Mouse (Mus musculus) myocyte (in vitro differentiated cells): ENCODE results near the gene Cd86. TPM values are rescaled to one million over a fixed set of nuclear protein-coding genes. Genes with fewer than 3 reads are reported as not detected.

Experiments used
- H3K27me3 ChIP-seq: one replicate; pipeline ENCODE4 v1.6.1; 2011; ENCODE audit not compliant: control insufficient read depth, insufficient read depth, insufficient read length
- H3K36me3 ChIP-seq: one replicate; pipeline ENCODE4 v1.6.1; 2011; ENCODE audit not compliant: control insufficient read depth, insufficient read depth
- H3K4me2 ChIP-seq: one replicate; pipeline ENCODE4 v1.6.1; 2011; ENCODE audit warnings: low read depth, control low read depth
- H3K4me3 ChIP-seq: one replicate; pipeline ENCODE4 v1.5.1; 2011; ENCODE audit warnings: mild to moderate bottlenecking, control low read depth, moderate library complexity
- H3K79me2 ChIP-seq: one replicate; pipeline ENCODE4 v1.6.1; 2011; ENCODE audit not compliant: control insufficient read depth, insufficient read depth
- H3ac ChIP-seq: one replicate; pipeline ENCODE4 v1.6.1; 2011; ENCODE audit not compliant: control insufficient read depth, insufficient read length
- CEBPB ChIP-seq: IDR thresholded peaks from 2 replicates; pipeline ENCODE4 v1.6.1; 2011; ENCODE audit warnings: mild to moderate bottlenecking, moderate library complexity; ENCODE audit not compliant: poor library complexity, insufficient read depth, severe bottlenecking
- E2F4 ChIP-seq: IDR thresholded peaks from one replicate; pipeline ENCODE4 v1.6.1; 2011; ENCODE audit warnings: mild to moderate bottlenecking, control low read depth, moderate library complexity; ENCODE audit not compliant: insufficient read depth
- MAX ChIP-seq: IDR thresholded peaks from one replicate; pipeline ENCODE4 v1.6.1; 2011; ENCODE audit warnings: low read depth, mild to moderate bottlenecking, control low read depth
- MYOD1 ChIP-seq, 3 experiments: IDR thresholded peaks; one replicate each; pipeline ENCODE4 v1.6.1; 2011; ENCODE audit warnings: control low read depth in 2 of 3, low read depth in 2 of 3, mild to moderate bottlenecking in 2 of 3, moderate library complexity in 1 of 3; ENCODE audit not compliant: insufficient read length in 2 of 3, control insufficient read depth in 1 of 3
- MYOG ChIP-seq, 3 experiments: IDR thresholded peaks; one replicate each; pipeline ENCODE4 v1.6.1; 2011; ENCODE audit warnings: control low read depth in 2 of 3, low read depth in 2 of 3, mild to moderate bottlenecking in 2 of 3; ENCODE audit not compliant: insufficient read length in 2 of 3, control insufficient read depth in 1 of 3, insufficient read depth in 1 of 3
- POLR2A ChIP-seq: IDR thresholded peaks from one replicate; pipeline ENCODE4 v1.6.1; 2011; ENCODE audit warnings: low read depth, mild to moderate bottlenecking, control low read depth, moderate library complexity; ENCODE audit not compliant: insufficient read length
- POLR2AphosphoS2 ChIP-seq: IDR thresholded peaks from one replicate; pipeline ENCODE4 v1.6.1; 2011; ENCODE audit warnings: low read depth, control low read depth; ENCODE audit not compliant: insufficient read length
- REST ChIP-seq: IDR thresholded peaks from one replicate; pipeline ENCODE4 v1.6.1; 2011; ENCODE audit warnings: mild to moderate bottlenecking, control low read depth, moderate library complexity; ENCODE audit not compliant: insufficient read depth, insufficient read length
- SRF ChIP-seq: IDR thresholded peaks from one replicate; pipeline ENCODE4 v1.6.1; 2011; ENCODE audit warnings: low read depth; ENCODE audit not compliant: control insufficient read depth, insufficient read length
- TCF12 ChIP-seq: IDR thresholded peaks from one replicate; pipeline ENCODE4 v1.6.1; 2011; ENCODE audit warnings: mild to moderate bottlenecking, control low read depth; ENCODE audit not compliant: poor library complexity, insufficient read depth, severe bottlenecking
- TCF3 ChIP-seq: IDR thresholded peaks from one replicate; pipeline ENCODE4 v1.6.1; 2011; ENCODE audit warnings: low read depth, control low read depth; ENCODE audit not compliant: insufficient read length
- USF1 ChIP-seq: IDR thresholded peaks from one replicate; pipeline ENCODE4 v1.6.1; 2011; ENCODE audit warnings: low read depth, mild to moderate bottlenecking, control low read depth, moderate library complexity
- polyA plus RNA-seq: library from polyadenylated mRNA; unstranded; fragments of >200 nt; fragmentation: generic; extraction: Trizol; gene quantifications from one replicate; pipeline ENCODE4 v1.2.1, GENCODE M21; 2012; ENCODE audit warnings: missing spikeins

The Cd86 gene
- polyA plus RNA-seq, 1 experiment = not detected

DNA sequence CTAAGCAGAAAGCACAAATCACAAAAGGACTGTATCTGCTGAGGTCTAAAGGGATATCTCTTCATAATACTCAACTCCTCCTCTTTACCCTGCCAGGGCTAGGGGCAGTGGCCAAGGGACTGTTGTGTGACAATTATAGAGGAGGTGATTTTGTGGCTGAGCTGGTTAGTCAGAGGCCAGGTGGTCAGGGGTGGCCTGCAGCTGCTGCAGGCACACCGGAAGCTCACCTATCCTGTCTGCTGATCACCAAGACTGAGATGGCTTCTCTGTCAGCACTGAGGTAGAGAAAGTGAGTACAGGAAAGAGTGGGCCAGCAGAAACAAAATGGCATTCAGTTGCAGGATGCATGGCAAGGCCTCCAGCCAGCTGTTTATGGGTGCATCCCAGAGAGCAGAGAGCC is 38.1 kb downstream of the Cd86 start:
- no peak for TF ChIP-seq CEBPB
- TF ChIP-seq TCF12 = no peak
- TF ChIP-seq E2F4 = no peak
- H3K4me2 ChIP-seq = no peak overlapping the region
- no peaks in the 10 kb centered on the region for H3K27me3 ChIP-seq
- H3K79me2 ChIP-seq = no peaks in the 10 kb centered on the region
- no peaks in the 10 kb centered on the region for H3K36me3 ChIP-seq
- no peak overlapping the region for H3K4me3 ChIP-seq
- no peak overlapping the region for H3ac ChIP-seq

- H3K79me2 ChIP-seq = no peaks in the 10 kb centered on the region
- no peak overlapping the region for H3ac ChIP-seq
- no peaks in the 10 kb centered on the region for H3K36me3 ChIP-seq
- no peak overlapping the region for H3K4me2 ChIP-seq
- no peak for TF ChIP-seq REST
- TF ChIP-seq CEBPB = no peak
- TF ChIP-seq POLR2A = no peak
- no peak for TF ChIP-seq TCF3
- no peak for TF ChIP-seq POLR2AphosphoS2
- no peak for TF ChIP-seq MYOD1 (IDR thresholded peaks at IDR 0.05; ENCODE audit: control insufficient read depth in 1 of 3, insufficient read length in 2 of 3, low read depth in 2 of 3)
- TF ChIP-seq USF1 = no peak
- TF ChIP-seq MYOG (IDR thresholded peaks at IDR 0.05; ENCODE audit: control insufficient read depth in 1 of 3, insufficient read depth in 1 of 3, insufficient read length in 2 of 3, low read depth in 2 of 3) = no peak
- TF ChIP-seq TCF12 = no peak
- TF ChIP-seq MAX = no peak
- TF ChIP-seq E2F4 = no peak
- no peak for TF ChIP-seq SRF
- H3K27me3 ChIP-seq = no peaks in the 10 kb centered on the region
- no peak overlapping the region for H3K4me3 ChIP-seq
These were observed 39.2 kb downstream of the Cd86 start for GRCm38 (mm10) chr16:36626567-36627197.

- Histone ChIP-seq H3K27me3 (no peaks in the 10 kb centered on the region), H3K4me3 (no peak overlapping the region), H3K79me2 (no peaks in the 10 kb centered on the region), H3ac (no peak overlapping the region), H3K36me3 (no peaks in the 10 kb centered on the region), H3K4me2 (no peak overlapping the region)
- no peak for TF ChIP-seq POLR2AphosphoS2
- no peak for TF ChIP-seq E2F4
- TF ChIP-seq TCF12 = no peak
- no peak for TF ChIP-seq SRF
- no peak for TF ChIP-seq MYOG (IDR thresholded peaks at IDR 0.05; ENCODE audit: control insufficient read depth in 1 of 3, insufficient read depth in 1 of 3, insufficient read length in 2 of 3, low read depth in 2 of 3)
- no peak for TF ChIP-seq MYOD1 (IDR thresholded peaks at IDR 0.05; ENCODE audit: control insufficient read depth in 1 of 3, insufficient read length in 2 of 3, low read depth in 2 of 3)
- TF ChIP-seq MAX = no peak
- no peak for TF ChIP-seq POLR2A
- no peak for TF ChIP-seq CEBPB
- no peak for TF ChIP-seq REST
- TF ChIP-seq TCF3 = no peak
- no peak for TF ChIP-seq USF1
These were observed 40.0 kb downstream of the Cd86 start for GRCm38 (mm10) chr16:36625909-36626308.

GRCm38 (mm10) chr16:36622320-36622719 is 43.6 kb downstream of the Cd86 start:
- no peak overlapping the region for H3ac ChIP-seq
- H3K4me2 ChIP-seq = no peak overlapping the region
- no peaks in the 10 kb centered on the region for H3K79me2 ChIP-seq
- no peak for TF ChIP-seq CEBPB
- TF ChIP-seq TCF12 = no peak
- no peak for TF ChIP-seq REST
- TF ChIP-seq MYOG (IDR thresholded peaks at IDR 0.05; ENCODE audit: control insufficient read depth in 1 of 3, insufficient read depth in 1 of 3, insufficient read length in 2 of 3, low read depth in 2 of 3) = no peak
- TF ChIP-seq USF1 = no peak
- no peak for TF ChIP-seq POLR2A
- no peak for TF ChIP-seq TCF3
- no peak overlapping the region for H3K4me3 ChIP-seq
- no peaks in the 10 kb centered on the region for H3K27me3 ChIP-seq
- H3K36me3 ChIP-seq = no peaks in the 10 kb centered on the region

DNA sequence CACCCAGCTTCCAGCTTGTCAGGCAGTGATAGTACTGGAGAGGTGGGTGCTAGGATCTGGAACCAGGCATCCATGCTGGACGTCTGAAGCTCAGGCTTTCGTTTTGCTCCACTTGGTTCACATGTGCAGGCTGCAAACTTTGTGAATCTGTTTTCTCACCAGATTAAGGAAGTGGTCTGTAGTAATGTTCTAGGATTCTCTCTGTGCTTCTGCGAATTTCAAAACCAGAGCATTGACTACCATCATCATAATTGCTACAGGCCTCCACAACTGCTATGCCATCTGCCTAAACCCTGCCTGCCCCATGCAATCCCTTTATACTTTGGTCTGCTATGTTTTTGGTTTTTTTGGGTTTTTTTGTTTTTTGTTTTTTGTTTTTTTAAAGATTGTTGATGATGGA is 44.8 kb downstream of the Cd86 start:
- no peaks in the 10 kb centered on the region for H3K79me2 ChIP-seq
- H3ac ChIP-seq = no peak overlapping the region

More for the DNA sequence above, 44.8 kb downstream of the Cd86 start:
- no peaks in the 10 kb centered on the region for H3K36me3 ChIP-seq
- H3K4me3 ChIP-seq = no peak overlapping the region
- no peak overlapping the region for H3K4me2 ChIP-seq
- TF ChIP-seq REST = no peak
- no peak for TF ChIP-seq E2F4
- TF ChIP-seq POLR2A = no peak
- no peak for TF ChIP-seq MAX
- TF ChIP-seq SRF = no peak
- TF ChIP-seq POLR2AphosphoS2 = no peak
- TF ChIP-seq MYOG (IDR thresholded peaks at IDR 0.05; ENCODE audit: control insufficient read depth in 1 of 3, insufficient read depth in 1 of 3, insufficient read length in 2 of 3, low read depth in 2 of 3) = no peak
- no peak for TF ChIP-seq TCF12
- TF ChIP-seq TCF3 = no peak
- TF ChIP-seq CEBPB = no peak
- TF ChIP-seq USF1 = no peak
- TF ChIP-seq MYOD1 (IDR thresholded peaks at IDR 0.05; ENCODE audit: control insufficient read depth in 1 of 3, insufficient read length in 2 of 3, low read depth in 2 of 3) = no peak
- H3K27me3 ChIP-seq = no peaks in the 10 kb centered on the region
